Mouse (Mus musculus) thymus, adult 2 months (tissue): ENCODE measurements at regions not wholly inside any gene's neighbourhood (a gene's known extent, or its start where the extent isn't known, plus 50 kb on each side); places are given as distances from the start of the nearest gene placed in this dataset.

Experiments used
- CTCF ChIP-seq: fragments of 200-500 bp; IDR thresholded peaks from 2 replicates; pipeline ENCODE4 v1.5.1; 2012; ENCODE audit warnings: mild to moderate bottlenecking, control low read depth, low read length, moderate library complexity, borderline replicate concordance; ENCODE audit not compliant: control insufficient read depth, poor library complexity, insufficient read depth; ENCODE audit errors: extremely low read depth
- POLR2A ChIP-seq: fragments of 200-500 bp; IDR thresholded peaks from 2 replicates; pipeline ENCODE4 v1.6.1; 2012; ENCODE audit warnings: mild to moderate bottlenecking, low read length, control low read depth, moderate library complexity; ENCODE audit not compliant: control insufficient read depth, poor library complexity, insufficient read depth; ENCODE audit errors: extremely low read depth

- TF ChIP-seq POLR2A: no peak
- no peak for TF ChIP-seq CTCF
These were observed 525.7 kb downstream of the Vrk1 start for GRCm38 (mm10) chr12:106535628-106536288.
